Mouse (Mus musculus): ENCODE data around the gene Gm20532. TPM values are rescaled to one million over a fixed set of nuclear protein-coding genes. Genes with fewer than 3 reads are reported as not detected.

The Gm20532 gene
- total RNA-seq, 2 experiments from 2014 or later, result not detected

GRCm38 (mm10) chr2:26571400-26571799 is 15.0 kb upstream of the Gm20532 start:
- intact Hi-C loops (cut with DNase I), result no loop called here
- DNase-seq (ENCODE audit: low spot score in 2 of 2), result no peak

GRCm38 (mm10) chr2:26571826-26572225 is 14.6 kb upstream of the Gm20532 start:
- intact Hi-C loops (cut with DNase I), result no loop called here
- no peak for DNase-seq (ENCODE audit: low spot score in 2 of 2)

- intact Hi-C loops (cut with DNase I), result no loop called here
- DNase-seq (ENCODE audit: low spot score in 2 of 2), result peak in 1 of 2 experiments; percentile 51
Measured at GRCm38 (mm10) chr2:26573396-26573795, 13.0 kb upstream of the Gm20532 start.

- intact Hi-C loops (cut with DNase I), result no loop called here
- no peak for DNase-seq (ENCODE audit: low spot score in 2 of 2)
Measured at GRCm38 (mm10) chr2:26573807-26574206, 12.6 kb upstream of the Gm20532 start.

GRCm38 (mm10) chr2:26574862-26575261 is 11.6 kb upstream of the Gm20532 start:
- DNase-seq (ENCODE audit: low spot score in 2 of 2), result no peak
- intact Hi-C loops (cut with DNase I), result no loop called here

GRCm38 (mm10) chr2:26575378-26575777 is 11.1 kb upstream of the Gm20532 start:
- DNase-seq (ENCODE audit: low spot score in 2 of 2), result no peak
- intact Hi-C loops (cut with DNase I), result no loop called here

- no peak for DNase-seq (ENCODE audit: low spot score in 2 of 2)
- intact Hi-C loops (cut with DNase I), result no loop called here
Measured at GRCm38 (mm10) chr2:26575865-26576264, 10.6 kb upstream of the Gm20532 start.

GRCm38 (mm10) chr2:26576462-26576861 is 10.0 kb upstream of the Gm20532 start:
- intact Hi-C loops (cut with DNase I), result no loop called here

GRCm38 (mm10) chr2:26578369-26578768 is 8.1 kb upstream of the Gm20532 start:
- DNase-seq (ENCODE audit: low spot score in 2 of 2), result no peak
- intact Hi-C loops (cut with DNase I), result no loop called here

More at GRCm38 (mm10) chr2:26576462-26576861, 10.0 kb upstream of the Gm20532 start:
- no peak for DNase-seq (ENCODE audit: low spot score in 2 of 2)

GRCm38 (mm10) chr2:26579714-26580113 is 6.7 kb upstream of the Gm20532 start, which contains the start of gene Egfl7:
Gene Egfl7, plus strand, starts transcription at chr2:26580014.
- no peak for DNase-seq (ENCODE audit: low spot score in 2 of 2)
- intact Hi-C loops (cut with DNase I), result no loop called here

- no peak for DNase-seq (ENCODE audit: low spot score in 2 of 2)
- intact Hi-C loops (cut with DNase I), result no loop called here
Measured at GRCm38 (mm10) chr2:26580751-26581150, 5.7 kb upstream of the Gm20532 start.

GRCm38 (mm10) chr2:26582203-26582602 is 4.2 kb upstream of the Gm20532 start:
- intact Hi-C loops (cut with DNase I), result no loop called here
- DNase-seq (ENCODE audit: low spot score in 2 of 2), result no peak

GRCm38 (mm10) chr2:26582741-26583140 is 3.7 kb upstream of the Gm20532 start:
- no peak for DNase-seq (ENCODE audit: low spot score in 2 of 2)
- intact Hi-C loops (cut with DNase I), result no loop called here

GRCm38 (mm10) chr2:26583640-26584039 is 2.8 kb upstream of the Gm20532 start:
- no peak for DNase-seq (ENCODE audit: low spot score in 2 of 2)
- intact Hi-C loops (cut with DNase I), result no loop called here

GRCm38 (mm10) chr2:26585713-26586112 is 726 bp upstream of the Gm20532 start:
- intact Hi-C loops (cut with DNase I), result loop anchor here (1.0 kb wide), 1 partner anchor 55 kb away; no protein-coding TSS in a partner anchor
- DNase-seq (ENCODE audit: low spot score in 2 of 2), result peak in 1 of 2 experiments; percentile 33

- intact Hi-C loops (cut with DNase I), result no loop called here
- no peak for DNase-seq (ENCODE audit: low spot score in 2 of 2)
Measured at GRCm38 (mm10) chr2:26587044-26587405, 586 bp downstream of the Gm20532 start.

GRCm38 (mm10) chr2:26588573-26588972 is 2.1 kb downstream of the Gm20532 start:
- no peak for DNase-seq (ENCODE audit: low spot score in 2 of 2)
- intact Hi-C loops (cut with DNase I), result no loop called here

- intact Hi-C loops (cut with DNase I), result no loop called here
- no peak for DNase-seq (ENCODE audit: low spot score in 2 of 2)
Measured at GRCm38 (mm10) chr2:26589284-26589683, 2.8 kb downstream of the Gm20532 start.

GRCm38 (mm10) chr2:26590282-26590681 is 3.8 kb downstream of the Gm20532 start:
- intact Hi-C loops (cut with DNase I), result no loop called here

GRCm38 (mm10) chr2:26590962-26591361 is 4.5 kb downstream of the Gm20532 start:
- intact Hi-C loops (cut with DNase I), result no loop called here
- DNase-seq (ENCODE audit: low spot score in 2 of 2), result no peak

More at GRCm38 (mm10) chr2:26590282-26590681, 3.8 kb downstream of the Gm20532 start:
- DNase-seq (ENCODE audit: low spot score in 2 of 2), result no peak

- DNase-seq (ENCODE audit: low spot score in 2 of 2), result no peak
- intact Hi-C loops (cut with DNase I), result no loop called here
Measured at GRCm38 (mm10) chr2:26591416-26591815, 5.0 kb downstream of the Gm20532 start.
